Mouse (Mus musculus) embryo, embryonic 11.5 days (tissue): ENCODE results near the gene Cpt1b.

Experiments used
- DNase-seq: peaks from one replicate; pipeline ENCODE4 v3.0.0-alpha.2; 2012; ENCODE audit warnings: low read depth, low spot score

Cpt1b gene

DNA sequence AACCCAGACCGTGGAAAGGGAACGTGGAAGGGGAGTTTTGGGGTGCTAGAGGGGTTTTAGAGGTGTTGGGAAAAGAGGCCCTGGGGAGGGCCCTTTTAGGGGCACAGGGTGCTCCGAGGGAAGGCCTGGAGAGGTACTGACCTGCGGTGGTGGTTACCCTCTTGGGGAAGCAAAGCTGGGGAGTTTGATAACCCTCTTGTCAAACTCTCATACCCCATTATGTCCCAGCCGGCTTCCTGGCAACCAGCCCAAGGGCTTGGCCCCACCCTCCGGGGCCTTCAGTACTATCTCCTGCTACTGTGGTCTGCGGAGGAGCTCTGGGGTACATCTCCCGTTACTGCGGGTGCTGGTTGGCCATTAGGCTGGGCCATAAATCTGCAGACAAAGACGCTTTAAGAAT is 46.2 kb downstream of the Cpt1b start:
- DNase-seq: no peak

- no peak for DNase-seq
Observed at GRCm38 (mm10) chr15:89378831-89379401, 46.7 kb downstream of the Cpt1b start, which contains the start of gene Odf3b. TSS of gene Odf3b (minus strand) at chr15:89379282.

- no peak for DNase-seq
Observed at GRCm38 (mm10) chr15:89377938-89378828, 47.5 kb downstream of the Cpt1b start.

- DNase-seq: no peak
Observed at GRCm38 (mm10) chr15:89377362-89377761, 48.3 kb downstream of the Cpt1b start.

DNA sequence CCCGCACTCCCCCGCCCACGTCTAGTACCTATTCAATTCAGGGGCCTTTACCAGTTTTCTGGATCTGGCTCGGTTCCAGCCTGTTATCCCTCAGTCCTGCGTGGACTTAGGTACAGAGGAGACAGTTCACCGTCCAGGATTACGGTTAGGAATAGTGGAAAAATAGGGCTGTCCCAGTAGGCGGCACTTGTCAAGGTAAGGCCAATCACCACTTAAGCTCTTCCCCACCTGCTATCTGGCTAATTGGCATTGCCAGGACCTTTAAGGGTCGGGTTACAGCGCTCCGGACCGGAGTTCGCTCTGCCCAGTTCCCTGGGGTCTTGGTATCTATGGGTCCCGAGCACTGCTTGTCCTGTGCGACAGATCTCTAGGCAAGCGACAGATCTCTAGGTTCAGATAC is 48.7 kb downstream of the Cpt1b start, which contains the start of gene Tymp:
Tymp (minus strand) TSS at position 83 of the 400 bp plus-strand sequence.
- DNase-seq: no peak

DNA sequence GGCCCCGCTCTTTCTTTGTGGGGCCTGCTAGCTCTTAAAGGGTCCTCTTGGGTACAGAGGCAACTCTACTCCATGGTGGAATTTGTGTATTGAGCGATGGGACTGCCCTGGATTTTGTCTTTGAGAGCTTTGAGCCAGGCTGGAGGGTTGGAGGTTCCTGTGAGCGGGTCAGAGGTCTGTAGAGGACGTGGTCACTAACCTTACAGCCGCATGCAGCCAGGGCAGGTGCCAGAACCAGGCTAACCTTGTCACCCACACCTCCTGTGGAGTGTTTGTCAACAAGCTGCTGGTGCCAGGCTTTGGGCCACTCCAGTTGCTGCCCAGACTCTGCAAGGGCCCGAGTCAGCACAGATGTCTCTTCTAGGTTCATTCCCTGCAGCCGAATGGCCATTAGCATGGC is 49.6 kb downstream of the Cpt1b start:
- no peak for DNase-seq

DNA sequence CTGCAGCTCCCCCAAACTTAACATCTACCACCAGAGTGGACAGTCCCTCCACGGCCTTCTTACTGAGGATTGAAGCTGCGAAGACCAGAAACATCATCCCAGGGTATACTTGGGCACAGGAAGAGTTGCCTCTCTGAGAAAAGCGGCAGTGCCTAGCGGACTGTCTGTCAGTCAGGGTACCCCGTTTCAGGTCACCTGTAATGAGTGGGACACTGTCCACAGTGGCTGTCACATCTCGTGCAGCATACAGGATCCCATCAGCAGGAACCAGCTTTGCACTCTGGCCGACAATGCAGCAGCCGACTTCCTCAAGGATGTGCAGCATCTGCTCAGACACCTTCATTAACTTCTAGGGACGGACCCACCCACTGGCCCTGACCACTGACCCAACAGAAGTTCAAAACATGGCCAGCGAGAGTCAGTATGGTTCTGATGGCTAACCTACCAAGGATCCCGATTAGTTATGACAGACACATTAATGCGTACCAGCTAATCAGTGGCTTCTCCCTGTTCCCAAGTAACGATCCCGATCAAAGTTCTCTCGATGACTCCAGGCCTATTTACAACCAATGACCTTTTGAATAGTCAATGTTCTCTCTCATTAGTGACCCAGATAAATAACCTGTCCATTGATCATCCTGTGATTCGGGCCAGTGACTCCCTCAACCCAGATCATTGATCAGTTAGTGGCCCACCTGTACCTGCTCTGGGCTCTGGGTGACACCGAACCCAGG is 50.7 kb downstream of the Cpt1b start:
- no peak for DNase-seq

DNA sequence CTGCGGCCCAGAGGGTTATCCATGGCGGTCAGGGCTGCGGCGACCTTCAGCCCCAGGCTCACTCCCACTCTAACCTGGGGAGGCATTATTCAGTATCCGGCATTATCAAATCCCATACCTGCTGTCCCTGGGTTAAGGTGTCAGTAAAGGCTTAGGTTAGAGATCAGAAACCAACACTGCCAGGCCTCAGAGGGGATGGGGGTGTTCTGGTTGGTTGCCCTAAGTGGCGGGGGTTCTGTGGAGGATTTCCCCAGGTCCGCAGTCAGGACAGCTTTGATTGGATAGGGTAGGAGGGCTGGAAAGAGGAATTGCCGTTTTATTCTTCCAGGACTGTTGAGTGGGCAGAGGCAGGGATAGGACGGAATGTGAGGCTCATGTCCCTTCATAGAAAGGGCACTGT is 51.3 kb downstream of the Cpt1b start:
- DNase-seq: no peak

GRCm38 (mm10) chr15:89373762-89374248 is 51.9 kb downstream of the Cpt1b start, which contains the start of gene Sco2:
TSS of gene Sco2 (minus strand) at chr15:89373846.
- DNase-seq: peak; percentile 90

GRCm38 (mm10) chr15:89373027-89373761 is 52.5 kb downstream of the Cpt1b start:
- DNase-seq: peak; percentile 64

- no peak for DNase-seq
Observed at GRCm38 (mm10) chr15:89372536-89372935, 53.1 kb downstream of the Cpt1b start.

GRCm38 (mm10) chr15:89372068-89372467 is 53.6 kb downstream of the Cpt1b start:
- DNase-seq: no peak
